Mouse (Mus musculus): Measurements from ENCODE around the gene Lgalsl.

DNA sequence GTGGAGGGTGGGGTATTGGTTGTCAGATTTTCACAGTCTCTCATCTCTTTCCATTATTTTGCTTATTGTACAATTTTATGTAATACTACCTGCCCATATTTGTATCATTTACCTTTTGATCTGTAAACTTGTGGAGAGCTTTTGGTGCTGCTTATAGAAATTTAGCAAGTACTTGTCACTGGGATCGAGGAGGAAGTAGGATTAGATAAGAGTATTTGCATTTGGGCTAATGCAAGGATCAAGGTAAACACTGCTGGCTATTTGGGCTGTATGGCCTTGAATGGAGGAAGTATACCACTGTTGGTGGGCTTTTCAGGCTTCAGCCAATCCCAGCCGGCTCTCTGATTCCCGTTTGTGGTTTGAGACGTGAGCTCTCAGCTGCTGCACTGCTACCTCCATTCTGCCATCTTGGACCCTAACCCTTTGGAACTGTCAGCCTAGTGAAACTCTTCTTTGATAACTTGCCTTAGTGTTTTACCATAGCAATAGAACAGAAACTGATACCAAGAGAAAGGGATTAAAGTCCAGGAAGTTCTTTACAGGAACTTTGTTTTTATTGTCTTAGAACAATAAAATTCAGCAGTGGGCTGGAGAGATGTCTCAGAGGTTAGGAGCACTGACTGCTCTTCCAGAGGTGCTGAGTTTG is 25.1 kb downstream of the Lgalsl start:
- no peak for TF ChIP-seq HCFC1 (IDR thresholded peaks at IDR 0.05; ENCODE audit: borderline replicate concordance, insufficient read depth, low read length)
- TF ChIP-seq ZC3H11A (IDR thresholded peaks at IDR 0.05; ENCODE audit: borderline replicate concordance, low read depth, low read length), result no peak
- TF ChIP-seq MAFK (IDR thresholded peaks at IDR 0.05; ENCODE audit: insufficient read depth, low read depth, low read length), result no peak

Data from ES-E14 (cell line).